Mouse (Mus musculus) retina, postnatal 1 day (tissue): Measurements from ENCODE around the gene Ppfia3.
"Not testable (repeated sequence)": the region's sequence is repeated elsewhere in the genome, so short reads cannot be mapped to it uniquely, and the experiment has no call there.

ENCODE experiments used
- DNase-seq: peaks from one replicate; pipeline ENCODE4 v3.0.0-alpha.2; 2012

The Ppfia3 gene

DNA sequence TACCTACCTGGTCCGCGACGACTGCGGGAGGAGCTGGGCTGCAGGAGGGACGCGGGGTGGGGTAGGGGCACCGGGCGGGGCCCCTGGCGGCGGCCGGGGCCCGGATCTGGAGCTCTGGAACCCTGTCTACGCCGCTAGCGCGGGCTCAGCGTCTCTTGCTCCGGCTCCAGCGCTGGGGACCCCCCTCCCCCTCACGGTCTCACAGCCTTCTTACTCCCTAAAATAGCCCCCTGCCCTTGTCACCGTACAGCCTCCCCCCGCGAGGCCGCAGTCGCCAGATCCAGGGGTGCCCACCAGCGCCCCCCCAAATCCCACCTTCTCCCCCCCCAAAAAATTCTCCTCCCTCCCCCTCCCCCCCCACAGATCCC, at the start of gene Ppfia3:
Gene Ppfia3 (minus strand): TSS at position 368 of the 368 bp plus-strand sequence.
- no peak for DNase-seq

GRCm38 (mm10) chr7:45415636-45416035, 48.8 kb upstream of the Ppfia3 start:
- no peak for DNase-seq

DNA sequence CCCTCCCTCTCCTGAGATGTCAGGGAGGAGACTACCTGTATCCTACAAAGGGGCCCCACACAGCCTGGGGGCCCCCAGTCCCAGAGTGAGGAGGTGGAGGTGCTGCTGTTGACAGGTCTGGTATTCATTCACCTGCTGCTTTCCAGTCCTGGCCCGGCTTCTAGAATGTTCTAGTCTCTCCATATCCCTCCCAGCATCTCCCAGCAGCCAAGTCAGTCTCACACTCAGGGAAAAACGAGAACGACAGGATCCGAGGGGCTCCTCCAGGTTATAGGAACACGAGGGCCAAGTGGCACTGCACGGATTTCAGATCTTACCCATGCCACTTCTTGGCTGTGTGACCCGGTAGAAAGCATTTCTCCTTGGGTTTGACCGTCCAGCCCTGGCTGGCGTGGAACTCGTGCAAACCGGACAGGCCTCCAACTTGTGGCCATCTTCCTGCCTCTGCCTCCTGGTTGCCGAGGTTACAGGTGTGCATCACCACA, 48.0 kb upstream of the Ppfia3 start:
- no peak for DNase-seq

GRCm38 (mm10) chr7:45413864-45414739, 47.3 kb upstream of the Ppfia3 start:
- DNase-seq: no peak

DNA sequence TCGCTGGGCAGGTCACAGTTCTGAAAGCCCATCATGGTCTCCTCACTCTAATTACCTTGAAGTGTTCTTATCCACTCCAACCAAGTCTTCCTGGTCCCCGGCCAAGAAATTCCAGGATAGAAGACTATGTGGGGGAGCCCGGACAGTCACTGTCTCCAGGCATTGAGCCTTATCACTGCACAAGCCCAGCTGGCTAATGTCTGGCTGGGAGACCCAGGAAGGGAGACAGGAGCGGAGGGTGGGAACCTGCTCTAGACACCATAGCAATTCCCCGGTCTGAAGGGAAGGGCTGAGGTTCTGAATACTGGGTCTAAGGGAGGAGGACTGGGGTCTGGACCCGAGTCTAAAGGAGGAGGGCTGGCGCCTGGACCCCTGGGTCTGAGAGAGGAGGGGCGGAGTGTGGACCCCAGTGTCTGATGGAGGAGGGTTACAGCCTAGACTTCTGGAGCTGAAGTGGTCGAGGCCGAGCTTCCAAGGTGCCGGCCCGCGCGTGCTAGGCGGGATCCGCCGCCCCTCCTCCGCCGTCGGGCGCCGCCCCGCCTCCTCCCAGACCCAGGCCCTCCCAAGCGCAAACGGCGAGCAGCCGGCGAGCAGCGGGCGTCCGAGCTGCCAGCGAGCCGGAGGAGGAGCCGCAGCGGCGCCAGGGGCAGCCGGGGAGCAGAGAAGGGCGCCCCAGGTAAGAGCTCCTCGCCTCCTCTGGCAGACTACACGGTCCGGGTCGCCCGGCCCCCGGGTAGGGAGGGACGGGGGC, 46.5 kb upstream of the Ppfia3 start, which contains the start of gene Ntf5:
Gene Ntf5 (plus strand): TSS at position 583 of the 751 bp plus-strand sequence.
- DNase-seq: peak; percentile 63

- no peak for DNase-seq
Observed at GRCm38 (mm10) chr7:45412421-45412820, 45.6 kb upstream of the Ppfia3 start.

DNA sequence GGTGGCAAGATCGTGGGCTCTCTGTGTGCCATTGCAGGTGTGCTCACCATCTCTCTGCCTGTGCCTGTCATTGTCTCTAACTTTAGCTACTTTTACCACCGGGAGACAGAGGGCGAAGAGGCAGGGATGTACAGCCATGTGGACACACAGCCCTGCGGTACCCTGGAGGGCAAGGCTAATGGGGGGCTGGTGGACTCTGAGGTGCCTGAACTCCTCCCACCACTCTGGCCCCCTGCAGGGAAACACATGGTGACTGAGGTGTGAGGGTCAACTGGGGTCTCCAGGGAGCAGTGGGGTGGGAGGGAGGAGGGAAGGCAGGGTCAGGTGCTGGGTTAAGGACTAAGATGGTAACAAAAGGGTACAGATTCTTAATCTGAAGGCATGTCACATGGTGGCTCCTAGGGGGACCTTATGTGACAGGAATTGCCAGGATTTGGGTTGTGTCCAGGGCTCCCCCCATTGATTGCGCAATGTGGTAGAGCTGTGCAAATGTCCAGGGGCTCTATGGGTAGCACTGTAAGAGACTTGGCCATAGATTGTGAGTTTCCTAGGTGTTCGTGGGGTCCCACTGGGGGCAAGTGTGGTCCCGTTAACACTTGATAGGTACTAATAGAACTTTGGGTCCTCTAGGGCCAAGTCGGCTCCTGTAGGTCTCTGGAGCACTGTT, 42.8 kb upstream of the Ppfia3 start:
- DNase-seq: no peak

DNA sequence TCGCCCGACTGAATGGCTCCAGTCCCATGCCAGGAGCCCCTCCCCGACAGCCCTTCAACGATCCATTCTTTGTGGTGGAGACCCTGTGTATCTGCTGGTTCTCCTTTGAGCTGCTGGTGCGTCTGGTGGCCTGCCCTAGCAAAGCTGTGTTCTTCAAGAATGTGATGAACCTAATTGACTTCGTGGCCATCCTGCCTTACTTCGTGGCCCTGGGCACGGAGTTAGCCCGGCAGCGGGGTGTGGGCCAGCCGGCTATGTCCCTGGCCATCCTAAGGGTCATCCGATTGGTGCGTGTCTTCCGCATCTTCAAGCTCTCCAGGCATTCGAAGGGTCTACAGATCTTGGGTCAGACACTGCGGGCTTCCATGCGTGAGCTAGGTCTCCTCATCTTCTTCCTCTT, 42.1 kb upstream of the Ppfia3 start:
- DNase-seq: no peak

GRCm38 (mm10) chr7:45408351-45408750, 41.5 kb upstream of the Ppfia3 start:
- no peak for DNase-seq

DNA sequence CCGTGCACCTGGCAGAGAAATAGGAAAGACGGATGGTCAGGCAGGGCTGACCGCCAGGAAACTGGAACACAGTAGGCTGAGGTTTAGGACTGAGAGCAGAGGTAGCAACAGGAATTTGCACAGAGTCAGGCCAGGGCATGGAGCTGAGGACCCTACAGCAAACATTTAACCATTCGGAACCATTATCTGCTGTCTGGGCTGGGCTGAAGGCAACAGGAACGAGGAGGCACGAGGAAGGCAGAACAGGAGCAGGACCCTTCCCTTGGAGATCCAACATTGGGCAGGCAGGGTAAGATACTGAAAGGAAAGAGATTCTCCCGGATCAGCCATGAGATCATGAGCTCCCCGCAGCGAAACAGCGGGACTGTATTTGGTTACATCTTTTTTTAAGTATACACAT, 41.0 kb upstream of the Ppfia3 start:
- no peak for DNase-seq

DNA sequence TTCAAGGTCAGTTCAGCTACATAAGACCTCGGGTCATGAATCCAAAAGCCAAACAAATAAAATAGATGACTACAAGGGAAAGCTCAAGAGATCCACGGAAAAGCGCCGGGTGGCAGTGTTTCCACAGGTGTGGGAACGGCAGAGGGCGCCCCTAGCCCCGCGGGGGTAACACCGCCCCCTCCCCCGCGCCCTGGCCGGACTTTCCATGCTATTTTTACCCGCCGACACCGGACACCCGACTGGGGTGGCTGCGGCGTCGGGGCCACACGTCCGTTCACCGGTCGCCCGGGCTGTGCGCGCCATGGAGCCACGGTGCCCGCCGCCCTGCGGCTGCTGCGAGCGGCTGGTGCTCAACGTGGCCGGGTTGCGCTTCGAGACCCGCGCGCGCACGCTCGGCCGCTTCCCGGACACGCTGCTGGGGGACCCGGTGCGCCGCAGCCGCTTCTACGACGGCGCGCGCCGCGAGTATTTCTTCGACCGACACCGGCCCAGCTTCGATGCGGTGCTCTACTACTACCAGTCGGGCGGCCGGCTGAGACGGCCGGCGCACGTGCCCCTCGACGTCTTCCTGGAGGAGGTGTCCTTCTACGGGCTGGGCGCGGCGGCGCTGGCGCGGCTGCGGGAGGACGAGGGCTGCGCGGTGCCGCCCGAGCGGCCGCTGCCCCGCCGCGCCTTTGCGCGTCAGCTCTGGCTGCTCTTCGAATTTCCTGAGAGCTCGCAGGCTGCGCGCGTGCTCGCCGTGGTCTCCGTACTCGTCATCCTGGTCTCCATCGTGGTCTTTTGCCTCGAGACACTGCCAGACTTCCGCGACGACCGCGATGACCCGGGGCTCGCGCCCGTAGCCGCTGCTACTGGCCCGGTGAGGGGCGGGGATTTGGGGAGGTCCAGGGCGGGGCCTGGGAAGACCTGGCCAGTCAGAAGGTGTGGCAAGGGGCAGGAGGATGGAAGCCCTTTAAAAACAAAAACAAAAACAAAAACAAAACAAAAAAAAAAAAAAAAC, 39.6 kb upstream of the Ppfia3 start:
- DNase-seq: no peak

DNA sequence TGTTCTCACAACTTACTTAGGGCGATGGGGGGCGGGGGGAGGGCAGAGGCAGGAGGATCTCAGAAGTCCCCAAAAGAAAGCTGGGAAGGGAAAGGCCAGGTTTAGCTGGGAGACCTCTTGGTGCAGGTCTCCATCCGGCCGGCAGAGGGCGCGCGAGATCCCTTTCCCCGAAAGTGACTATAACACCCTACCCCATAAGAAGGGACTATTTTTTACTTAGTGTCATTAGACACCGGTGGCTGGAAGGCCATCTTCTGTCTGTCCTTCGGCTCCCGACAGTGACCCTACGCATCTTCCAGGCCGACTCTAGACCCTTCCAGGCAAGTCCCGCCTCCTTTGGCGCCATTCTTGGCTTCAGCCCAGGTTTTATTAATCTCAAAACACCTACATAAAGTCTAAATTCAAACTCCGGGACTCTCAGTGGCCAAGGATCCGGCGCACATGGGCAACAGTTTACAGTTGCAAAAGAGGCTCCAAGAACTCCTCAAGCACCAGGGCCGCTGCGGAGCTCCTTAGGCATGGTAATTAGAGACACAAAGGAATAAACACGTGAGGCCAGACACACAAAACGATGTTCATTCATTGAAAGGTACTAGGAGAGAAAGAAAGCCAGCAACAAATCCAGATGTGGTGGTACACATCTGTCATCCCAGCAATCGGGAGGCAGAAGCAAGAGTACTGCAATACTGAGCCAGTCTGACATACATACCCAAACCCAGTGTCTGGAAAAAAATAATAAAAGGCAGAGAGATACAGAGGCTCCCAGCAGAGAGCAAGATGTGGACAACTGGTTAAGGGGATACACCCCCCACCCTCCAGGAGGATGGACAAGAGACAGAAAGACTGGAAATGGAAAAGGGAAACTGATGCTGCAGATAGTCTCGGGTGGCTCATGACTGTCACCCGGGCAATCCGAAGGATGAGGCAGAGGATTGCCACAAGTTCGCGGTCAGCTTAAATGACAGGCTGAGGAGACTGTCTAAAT, 38.6 kb upstream of the Ppfia3 start, which contains the start of gene Kcna7:
Gene Kcna7 (plus strand): TSS at position 563 of the 985 bp plus-strand sequence.
- DNase-seq: peak; percentile 54

GRCm38 (mm10) chr7:45403532-45404261, 36.9 kb upstream of the Ppfia3 start:
- peak; percentile 83 for DNase-seq

- peak; percentile 69 for DNase-seq
Observed at GRCm38 (mm10) chr7:45401521-45402085, 34.8 kb upstream of the Ppfia3 start.

DNA sequence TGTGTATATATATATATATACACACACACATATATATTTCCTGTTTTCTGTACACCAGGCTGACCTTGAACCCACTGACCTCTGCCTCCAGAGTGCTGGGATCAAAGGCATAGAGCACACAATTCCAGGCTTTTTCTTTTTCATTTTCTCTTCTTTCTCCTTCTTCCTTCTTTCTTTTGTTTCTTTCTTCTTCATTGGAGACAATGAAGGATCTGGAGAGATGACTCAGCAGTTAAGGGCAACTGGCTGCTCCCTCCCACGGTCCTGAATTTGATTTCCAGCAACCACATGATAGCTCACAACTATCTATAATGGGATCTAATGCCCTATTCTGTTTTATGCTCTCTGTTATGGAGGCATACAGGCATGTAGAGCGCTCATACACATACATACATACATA, 30.0 kb upstream of the Ppfia3 start:
- DNase-seq: no peak

GRCm38 (mm10) chr7:45396337-45396775, 29.5 kb upstream of the Ppfia3 start:
- not testable (repeated sequence) for DNase-seq

DNA sequence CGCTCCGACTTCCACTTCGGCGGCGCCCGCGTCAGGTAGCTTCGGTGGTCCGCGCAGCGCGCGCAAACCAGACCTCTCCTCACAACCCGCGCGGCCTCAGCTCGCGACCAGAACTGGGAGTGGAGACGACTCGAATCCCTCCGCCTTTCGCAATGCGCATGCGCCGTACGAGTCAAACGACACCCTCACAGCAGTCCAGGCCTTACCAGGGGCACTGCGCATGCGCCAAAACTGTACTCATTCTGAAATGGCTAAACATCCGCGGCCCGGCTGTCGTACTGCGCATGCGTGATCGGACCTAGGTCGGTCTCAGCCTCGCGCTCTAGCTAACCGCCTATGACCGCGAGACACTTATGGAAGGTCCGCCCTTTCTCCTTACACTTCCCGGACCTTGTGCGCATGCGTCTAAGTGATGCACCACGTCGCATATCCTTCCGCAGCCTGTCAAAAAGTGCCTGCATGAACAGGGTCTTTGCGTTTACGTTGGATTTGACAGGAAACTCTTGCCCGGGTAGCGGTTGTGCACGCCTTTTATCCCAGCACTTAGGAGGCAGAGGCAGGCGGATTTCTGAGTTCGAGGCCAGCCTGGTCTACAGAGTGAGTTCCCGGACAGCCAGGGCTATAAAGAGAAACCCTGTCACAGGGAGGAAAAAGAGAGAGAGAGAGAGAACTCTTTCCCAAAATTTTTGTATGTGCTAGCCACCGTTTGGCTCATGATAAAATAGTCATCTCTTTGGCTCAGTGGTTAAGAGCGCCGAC, 28.9 kb upstream of the Ppfia3 start, which contains the start of gene Snrnp70:
Gene Snrnp70 (minus strand): TSS at position 165 of the 759 bp plus-strand sequence.
- DNase-seq: peak; percentile 100

DNA sequence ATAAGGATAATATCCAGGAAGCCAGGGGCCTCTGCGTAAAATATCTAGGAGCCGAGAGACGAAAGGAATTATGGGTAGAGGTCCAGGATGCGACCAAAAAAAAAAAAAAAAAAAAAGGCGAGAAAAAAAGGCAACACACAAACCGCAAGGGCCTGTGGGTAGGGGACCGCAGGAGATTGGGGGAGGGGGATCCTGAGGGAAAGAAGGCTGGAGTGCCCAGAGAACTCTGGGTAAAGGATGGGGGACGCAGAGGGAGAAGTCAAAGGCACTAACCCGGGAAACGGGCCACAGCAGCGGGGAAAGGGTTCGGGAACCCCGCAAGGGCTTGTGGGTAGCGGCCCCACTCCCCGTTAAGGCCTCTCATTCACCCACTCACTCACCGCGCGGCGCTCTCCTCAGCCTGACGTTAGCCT, 28.3 kb upstream of the Ppfia3 start:
- DNase-seq: no peak
